Mouse (Mus musculus) embryonic facial prominence, embryonic 12.5 days (tissue): Measurements from ENCODE around the gene Ccdc86. TPM values are rescaled to one million over a fixed set of nuclear protein-coding genes. Genes with fewer than 3 reads are reported as not detected.
A peak's percentile ranks its signal among the peaks of the same experiment; 100 is the strongest.

Source experiments
- ATAC-seq: fragments of 200-750 bp; cut with Nextera tagmentation; 2 replicates; pipeline ENCODE4 v1.8.0; 2017; ENCODE audit not compliant: insufficient number of reproducible peaks, insufficient read depth, low FRiP score, low TSS enrichment
- H3K27ac ChIP-seq: fragments of 300-500 bp; sonication (generic); 2 replicates; pipeline ENCODE4 v1.5.1; 2016; ENCODE audit warnings: mild to moderate bottlenecking
- H3K27me3 ChIP-seq: fragments of 300-500 bp; sonication (generic); 2 replicates; pipeline ENCODE4 v1.6.1; 2016; ENCODE audit warnings: mild to moderate bottlenecking, moderate library complexity
- H3K36me3 ChIP-seq: fragments of 300-500 bp; sonication (generic); 2 replicates; pipeline ENCODE4 v1.6.1; 2016; ENCODE audit warnings: mild to moderate bottlenecking
- H3K4me1 ChIP-seq: fragments of 300-500 bp; sonication (generic); 2 replicates; pipeline ENCODE4 v1.6.1; 2016
- H3K4me2 ChIP-seq: fragments of 300-500 bp; sonication (generic); replicated peaks from 2 replicates; pipeline ENCODE4 v1.6.1; 2016; ENCODE audit warnings: mild to moderate bottlenecking, moderate library complexity
- H3K4me3 ChIP-seq: fragments of 300-500 bp; sonication (generic); 2 replicates; pipeline ENCODE4 v1.5.1; 2016; ENCODE audit warnings: mild to moderate bottlenecking
- H3K9ac ChIP-seq: fragments of 300-500 bp; sonication (generic); 2 replicates; pipeline ENCODE4 v1.6.1; 2016; ENCODE audit warnings: mild to moderate bottlenecking, moderate library complexity
- H3K9me3 ChIP-seq: fragments of 300-500 bp; sonication (generic); 2 replicates; pipeline ENCODE4 v1.6.1; 2016; ENCODE audit warnings: mild to moderate bottlenecking, moderate library complexity
- WGBS: fragments of 180-500 bp; shearing (Covaris S2); methylation state at CpG from one replicate; pipeline ENCODE4 v1.1.7; 2016; 5-methylcytosine and 5-hydroxymethylcytosine counted together
- polyA plus RNA-seq: library from polyadenylated mRNA; unstranded; fragments of >200 nt; fragmentation: Nextera tagmentation; extraction: Ambion mirVana; gene quantifications from 2 replicates; pipeline ENCODE4 v1.2.1, GENCODE M21; 2016

Gene Ccdc86
- polyA plus RNA-seq, 1 experiment from 2014 or later: 32.3 TPM

- Histone ChIP-seq H3K9me3 (no peaks in the 10 kb centered on the region), H3K27me3 (no peaks in the 10 kb centered on the region), H3K4me3 (no peak overlapping the region), H3K27ac (peak overlapping the region; percentile 57; the same call in 1 of the 2 replicates), H3K9ac (no peak overlapping the region), H3K36me3 (no peaks in the 10 kb centered on the region), H3K4me2 (no peak overlapping the region), H3K4me1 (no peaks in the 10 kb centered on the region)
- ATAC-seq: no peak; the same call in 1 of the 2 replicates
- 35% methylated on average over 6 of the region's 6 CpGs for WGBS
Measured at GRCm38 (mm10) chr19:10926123-10926621, 22.9 kb downstream of the Ccdc86 start.

- H3K27ac ChIP-seq: no peak overlapping the region
- no peak overlapping the region for H3K4me2 ChIP-seq
- H3K36me3 ChIP-seq: no peaks in the 10 kb centered on the region
- no peak for ATAC-seq
- no peak overlapping the region for H3K9ac ChIP-seq
- WGBS: 48% methylated on average over 4 of the region's 4 CpGs
- no peaks in the 10 kb centered on the region for H3K27me3 ChIP-seq
- H3K4me1 ChIP-seq: no peaks in the 10 kb centered on the region
- no peak overlapping the region for H3K4me3 ChIP-seq
- no peaks in the 10 kb centered on the region for H3K9me3 ChIP-seq
Measured at GRCm38 (mm10) chr19:10924220-10924619, 24.8 kb downstream of the Ccdc86 start.

- H3K4me3 ChIP-seq: no peak overlapping the region
- H3K27ac ChIP-seq: no peak overlapping the region
- no peak overlapping the region for H3K4me2 ChIP-seq
- H3K27me3 ChIP-seq: no peaks in the 10 kb centered on the region
- ATAC-seq: no peak
- no peak overlapping the region for H3K9ac ChIP-seq
- H3K36me3 ChIP-seq: no peaks in the 10 kb centered on the region
- H3K9me3 ChIP-seq: no peaks in the 10 kb centered on the region
- 78% methylated on average over 3 of the region's 3 CpGs for WGBS
- H3K4me1 ChIP-seq: no peaks in the 10 kb centered on the region
Measured at GRCm38 (mm10) chr19:10921058-10921457, 28.0 kb downstream of the Ccdc86 start.

GRCm38 (mm10) chr19:10920532-10920931 lies 28.5 kb downstream of the Ccdc86 start, which contains the start of gene Zp1:
TSS of gene Zp1 (minus strand) at chr19:10920632.
- ATAC-seq: no peak

GRCm38 (mm10) chr19:10918321-10918991 lies 30.6 kb downstream of the Ccdc86 start:
- Histone ChIP-seq H3K27ac (no peak overlapping the region), H3K9ac (no peak overlapping the region), H3K9me3 (no peaks in the 10 kb centered on the region), H3K4me1 (no peaks in the 10 kb centered on the region), H3K36me3 (no peaks in the 10 kb centered on the region), H3K27me3 (no peaks in the 10 kb centered on the region), H3K4me3 (no peak overlapping the region), H3K4me2 (no peak overlapping the region)
- ATAC-seq: no peak
- 85% methylated on average over 10 of the region's 10 CpGs for WGBS

More at GRCm38 (mm10) chr19:10920532-10920931, 28.5 kb downstream of the Ccdc86 start, which contains the start of gene Zp1:
- no peak within 1 kb of the TSS for H3K27ac ChIP-seq
- 53% methylated on average over 2 of the region's 2 CpGs for WGBS
- no peak within 1 kb of the TSS for H3K9ac ChIP-seq
- H3K27me3 ChIP-seq: no peaks in the 10 kb centered on the region
- H3K4me2 ChIP-seq: no peak within 1 kb of the TSS
- no peak within 1 kb of the TSS for H3K4me3 ChIP-seq
- no peaks in the 10 kb centered on the region for H3K36me3 ChIP-seq
- no peaks in the 10 kb centered on the region for H3K4me1 ChIP-seq
- H3K9me3 ChIP-seq: no peaks in the 10 kb centered on the region

GRCm38 (mm10) chr19:10916506-10916905 lies 32.6 kb downstream of the Ccdc86 start:
- no peak for ATAC-seq
- Histone ChIP-seq H3K4me3 (no peak overlapping the region), H3K9ac (no peak overlapping the region), H3K9me3 (no peaks in the 10 kb centered on the region), H3K27me3 (no peaks in the 10 kb centered on the region), H3K36me3 (no peaks in the 10 kb centered on the region), H3K27ac (no peak overlapping the region), H3K4me1 (no peaks in the 10 kb centered on the region), H3K4me2 (no peak overlapping the region)
- 73% methylated on average over 5 of the region's 5 CpGs for WGBS

GRCm38 (mm10) chr19:10914870-10915269 lies 34.2 kb downstream of the Ccdc86 start:
- 71% methylated on average over 2 of the region's 2 CpGs for WGBS

GRCm38 (mm10) chr19:10914291-10914690 lies 34.8 kb downstream of the Ccdc86 start:
- no peak overlapping the region for H3K27ac ChIP-seq
- no peak overlapping the region for H3K4me3 ChIP-seq
- no peaks in the 10 kb centered on the region for H3K27me3 ChIP-seq
- no peaks in the 10 kb centered on the region for H3K4me1 ChIP-seq
- H3K9ac ChIP-seq: no peak overlapping the region
- H3K9me3 ChIP-seq: no peaks in the 10 kb centered on the region
- WGBS: 68% methylated on average over 7 of the region's 7 CpGs
- H3K36me3 ChIP-seq: no peaks in the 10 kb centered on the region
- H3K4me2 ChIP-seq: no peak overlapping the region
- no peak for ATAC-seq

More at GRCm38 (mm10) chr19:10914870-10915269, 34.2 kb downstream of the Ccdc86 start:
- H3K36me3 ChIP-seq: no peaks in the 10 kb centered on the region
- no peak overlapping the region for H3K9ac ChIP-seq
- no peaks in the 10 kb centered on the region for H3K4me1 ChIP-seq
- H3K4me3 ChIP-seq: no peak overlapping the region
- no peaks in the 10 kb centered on the region for H3K27me3 ChIP-seq
- no peaks in the 10 kb centered on the region for H3K9me3 ChIP-seq
- no peak for ATAC-seq
- no peak overlapping the region for H3K4me2 ChIP-seq
- no peak overlapping the region for H3K27ac ChIP-seq

- Histone ChIP-seq H3K4me3 (no peak overlapping the region), H3K9ac (no peak overlapping the region), H3K36me3 (peaks cover 43% of the 10 kb centered on the region), H3K4me2 (no peak overlapping the region), H3K27me3 (no peaks in the 10 kb centered on the region), H3K27ac (peak overlapping the region; percentile 74), H3K9me3 (no peaks in the 10 kb centered on the region), H3K4me1 (no peaks in the 10 kb centered on the region)
- WGBS: 70% methylated on average over 6 of the region's 6 CpGs
- ATAC-seq: no peak
Measured at GRCm38 (mm10) chr19:10909087-10909721, 39.9 kb downstream of the Ccdc86 start.

- no peaks in the 10 kb centered on the region for H3K27me3 ChIP-seq
- ATAC-seq: no peak
- H3K4me1 ChIP-seq: no peaks in the 10 kb centered on the region
- H3K27ac ChIP-seq: no peak overlapping the region
- H3K9me3 ChIP-seq: no peaks in the 10 kb centered on the region
- H3K36me3 ChIP-seq: peaks cover 56% of the 10 kb centered on the region
- WGBS: 53% methylated on average over 3 of the region's 3 CpGs
- no peak overlapping the region for H3K4me3 ChIP-seq
- no peak overlapping the region for H3K4me2 ChIP-seq
- no peak overlapping the region for H3K9ac ChIP-seq
Measured at GRCm38 (mm10) chr19:10907891-10908290, 41.2 kb downstream of the Ccdc86 start.

- H3K4me2 ChIP-seq: no peak overlapping the region
Measured at GRCm38 (mm10) chr19:10905728-10906000, 43.4 kb downstream of the Ccdc86 start.

More at GRCm38 (mm10) chr19:10905728-10906000, 43.4 kb downstream of the Ccdc86 start:
- no peak overlapping the region for H3K4me3 ChIP-seq
- no peak overlapping the region for H3K9ac ChIP-seq
- WGBS: 87% methylated on average over 5 of the region's 5 CpGs
- H3K27ac ChIP-seq: peak overlapping the region; percentile 68
- no peaks in the 10 kb centered on the region for H3K27me3 ChIP-seq
- no peaks in the 10 kb centered on the region for H3K4me1 ChIP-seq
- peaks cover 78% of the 10 kb centered on the region for H3K36me3 ChIP-seq
- no peaks in the 10 kb centered on the region for H3K9me3 ChIP-seq
- ATAC-seq: no peak
